Mouse (Mus musculus) C2C12 (cell line): Measurements from ENCODE around the gene Aldh1l1. TPM values are rescaled to one million over a fixed set of nuclear protein-coding genes. Genes with fewer than 3 reads are reported as not detected.

Experiments used
- H3K27me3 ChIP-seq: one replicate; pipeline ENCODE4 v1.6.1; 2011; ENCODE audit not compliant: control insufficient read depth, insufficient read depth, insufficient read length
- H3K36me3 ChIP-seq: one replicate; pipeline ENCODE4 v1.6.1; 2011; ENCODE audit not compliant: control insufficient read depth, insufficient read depth
- H3K4me3 ChIP-seq: one replicate; pipeline ENCODE4 v1.5.1; 2011; ENCODE audit warnings: mild to moderate bottlenecking, control low read depth; ENCODE audit not compliant: poor library complexity, insufficient read depth, severe bottlenecking
- H3K79me2 ChIP-seq: one replicate; pipeline ENCODE4 v1.6.1; 2011; ENCODE audit not compliant: control insufficient read depth, insufficient read depth
- H3K79me3 ChIP-seq: one replicate; pipeline ENCODE4 v1.6.1; 2011; ENCODE audit warnings: low read depth, control low read depth
- H3ac ChIP-seq: one replicate; pipeline ENCODE3; 2011; ENCODE audit warnings: low read depth; ENCODE audit not compliant: control insufficient read depth, insufficient read length
- CEBPB ChIP-seq: IDR thresholded peaks from one replicate; pipeline ENCODE4 v1.6.1; 2011; ENCODE audit warnings: low read depth, mild to moderate bottlenecking, control low read depth, moderate library complexity
- CTCF ChIP-seq: IDR thresholded peaks from one replicate; pipeline ENCODE4 v1.5.1; 2011; ENCODE audit not compliant: control insufficient read depth, insufficient read depth, insufficient read length
- FOSL1 ChIP-seq: IDR thresholded peaks from one replicate; pipeline ENCODE4 v1.8.0; 2011; ENCODE audit warnings: mild to moderate bottlenecking, low read length; ENCODE audit not compliant: poor library complexity, insufficient read depth, severe bottlenecking
- MAX ChIP-seq: IDR thresholded peaks from one replicate; pipeline ENCODE4 v1.6.1; 2011; ENCODE audit warnings: mild to moderate bottlenecking, control low read depth
- MYOD1 ChIP-seq: IDR thresholded peaks from one replicate; pipeline ENCODE4 v1.6.1; 2011; ENCODE audit warnings: low read depth; ENCODE audit not compliant: control insufficient read depth, insufficient read length
- MYOG ChIP-seq: IDR thresholded peaks from one replicate; pipeline ENCODE4 v1.6.1; 2011; ENCODE audit not compliant: control insufficient read depth, insufficient read length; ENCODE audit errors: extremely low read depth
- USF1 ChIP-seq: IDR thresholded peaks from one replicate; pipeline ENCODE4 v1.6.1; 2011; ENCODE audit warnings: low read depth, mild to moderate bottlenecking, control low read depth, moderate library complexity
- polyA plus RNA-seq: library from polyadenylated mRNA; unstranded; fragments of >200 nt; fragmentation: generic; extraction: Trizol; gene quantifications from one replicate; pipeline ENCODE4 v1.2.1, GENCODE M21; 2012; ENCODE audit warnings: missing spikeins

The Aldh1l1 gene
- polyA plus RNA-seq, 1 experiment, result 0.16 TPM

- Histone ChIP-seq H3K79me2 (no peaks in the 10 kb centered on the region), H3ac (no peak overlapping the region), H3K27me3 (peaks cover 9% of the 10 kb centered on the region), H3K4me3 (no peak overlapping the region), H3K36me3 (no peaks in the 10 kb centered on the region), H3K79me3 (no peaks in the 10 kb centered on the region)
- TF ChIP-seq FOSL1, result no peak
- TF ChIP-seq MAX, result no peak
- no peak for TF ChIP-seq CEBPB
- no peak for TF ChIP-seq MYOG
- TF ChIP-seq USF1, result no peak
- no peak for TF ChIP-seq MYOD1
These were observed 48.7 kb downstream of the Aldh1l1 start for GRCm38 (mm10) chr6:90534701-90535475.

GRCm38 (mm10) chr6:90536824-90537223 is 50.6 kb downstream of the Aldh1l1 start:
- no peak for TF ChIP-seq MYOD1
- Histone ChIP-seq H3ac (no peak overlapping the region), H3K4me3 (no peak overlapping the region), H3K36me3 (no peaks in the 10 kb centered on the region), H3K27me3 (peaks cover 9% of the 10 kb centered on the region), H3K79me3 (no peaks in the 10 kb centered on the region), H3K79me2 (no peaks in the 10 kb centered on the region)

- no peak overlapping the region for H3K4me3 ChIP-seq
- H3K27me3 ChIP-seq, result peaks cover 9% of the 10 kb centered on the region
- no peak overlapping the region for H3ac ChIP-seq
- no peaks in the 10 kb centered on the region for H3K79me3 ChIP-seq
- H3K36me3 ChIP-seq, result no peaks in the 10 kb centered on the region
- no peaks in the 10 kb centered on the region for H3K79me2 ChIP-seq
- no peak for TF ChIP-seq MAX
- TF ChIP-seq CTCF, result peak; percentile 93
These were observed 51.7 kb downstream of the Aldh1l1 start for GRCm38 (mm10) chr6:90537941-90538340.

GRCm38 (mm10) chr6:90539271-90539670 is 53.0 kb downstream of the Aldh1l1 start:
- H3ac ChIP-seq, result no peak overlapping the region
- TF ChIP-seq MYOG, result no peak
- TF ChIP-seq FOSL1, result no peak
- no peak for TF ChIP-seq CEBPB
- no peak for TF ChIP-seq USF1
- no peak for TF ChIP-seq MYOD1
- no peak for TF ChIP-seq CTCF
- no peak for TF ChIP-seq MAX
- H3K79me3 ChIP-seq, result no peaks in the 10 kb centered on the region
- H3K79me2 ChIP-seq, result no peaks in the 10 kb centered on the region
- H3K27me3 ChIP-seq, result peaks cover 10% of the 10 kb centered on the region
- no peak overlapping the region for H3K4me3 ChIP-seq
- H3K36me3 ChIP-seq, result no peaks in the 10 kb centered on the region

GRCm38 (mm10) chr6:90540520-90540919 is 54.3 kb downstream of the Aldh1l1 start:
- no peaks in the 10 kb centered on the region for H3K79me2 ChIP-seq
- H3K36me3 ChIP-seq, result no peaks in the 10 kb centered on the region
- TF ChIP-seq USF1, result no peak
- no peak for TF ChIP-seq CEBPB
- TF ChIP-seq MAX, result no peak
- no peak for TF ChIP-seq FOSL1
- TF ChIP-seq MYOG, result no peak
- no peak for TF ChIP-seq CTCF
- no peak for TF ChIP-seq MYOD1
- H3K79me3 ChIP-seq, result no peaks in the 10 kb centered on the region
- H3K4me3 ChIP-seq, result no peak overlapping the region
- peaks cover 14% of the 10 kb centered on the region for H3K27me3 ChIP-seq
- H3ac ChIP-seq, result no peak overlapping the region

- TF ChIP-seq FOSL1 (no peak), CEBPB (no peak), MAX (no peak), MYOD1 (no peak), MYOG (no peak), CTCF (no peak), USF1 (no peak)
- no peak overlapping the region for H3K4me3 ChIP-seq
- H3ac ChIP-seq, result no peak overlapping the region
- H3K79me3 ChIP-seq, result no peaks in the 10 kb centered on the region
- H3K79me2 ChIP-seq, result no peaks in the 10 kb centered on the region
- no peaks in the 10 kb centered on the region for H3K36me3 ChIP-seq
- H3K27me3 ChIP-seq, result peaks cover 14% of the 10 kb centered on the region
These were observed 55.1 kb downstream of the Aldh1l1 start for GRCm38 (mm10) chr6:90541367-90541772.
